Mouse (Mus musculus): ENCODE measurements around the gene Sycn.

- TF ChIP-seq CTCF (IDR thresholded peaks at IDR 0.05; ENCODE audit: control insufficient read depth, insufficient read depth, insufficient replicate concordance, low read depth, low read length), result no peak
- no peak for TF ChIP-seq POLR2A (IDR thresholded peaks at IDR 0.05; ENCODE audit: control insufficient read depth, low read depth, low read length)
Measured at GRCm38 (mm10) chr7:28557708-28558107, 17.0 kb downstream of the Sycn start.
